Comparison of ENCODE assay signal across 8 mouse cellular contexts in the genomic region with DNA sequence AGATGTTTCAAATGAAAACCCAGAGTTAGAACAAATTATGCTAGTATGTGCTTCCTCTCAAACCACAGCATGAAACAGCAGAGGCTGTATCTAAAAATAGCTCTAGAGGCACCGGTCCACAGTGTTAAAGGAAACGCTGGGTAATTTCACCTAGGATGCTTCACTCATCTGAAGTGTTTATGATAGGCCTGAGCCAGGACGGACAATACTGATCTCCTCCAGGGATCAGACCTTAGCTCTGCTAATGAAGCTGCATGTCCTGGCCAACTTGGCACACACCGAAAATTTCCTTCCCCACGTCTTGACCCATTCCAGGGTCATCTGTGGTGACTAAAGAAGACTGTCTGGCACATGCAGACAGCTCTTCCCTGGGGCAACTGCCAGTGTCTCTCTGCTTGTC. TPM values are rescaled to one million over a fixed set of nuclear protein-coding genes. Genes with fewer than 3 reads are reported as not detected.
DNase-seq lines count a peak whose midpoint lies in the region; ATAC-seq lines count a peak whose summit lies in the region.

No protein-coding gene starts in this region.

- peak overlapping the region; percentile 29 for H3K4me2 ChIP-seq in heart, embryonic 14.5 days (ENCODE audit: low read length)
- no peak overlapping the region for H3K4me2 ChIP-seq in midbrain, embryonic 15.5 days
- H3K4me2 ChIP-seq in midbrain, embryonic 13.5 days (replicated peaks), result no peak overlapping the region

- H3K36me3 ChIP-seq in heart, embryonic 14.5 days (ENCODE audit: control insufficient read depth, insufficient read depth, low read length), result no peaks in the 10 kb centered on the region
- H3K36me3 ChIP-seq in midbrain, embryonic 15.5 days (replicated peaks), result no peaks in the 10 kb centered on the region
- H3K36me3 ChIP-seq in midbrain, embryonic 13.5 days, result no peaks in the 10 kb centered on the region

- H3K27ac ChIP-seq in heart, embryonic 14.5 days (replicated peaks in 1 of 2; ENCODE audit: control insufficient read depth in 1 of 2, insufficient read depth in 1 of 2, low read depth in 2 of 2, low read length in 2 of 2), result peak overlapping the region; percentile 47 to 80; a peak in 3 of 4 replicates
- H3K27ac ChIP-seq in midbrain, embryonic 15.5 days, result no peak overlapping the region
- no peak overlapping the region for H3K27ac ChIP-seq in midbrain, embryonic 13.5 days

- DNase-seq in frontal cortex, postnatal 36 days (ENCODE audit: low spot score in 2 of 2), result no peak
- peak; percentile 5 for DNase-seq in 416B (ENCODE audit: low read depth)
- DNase-seq in cerebellum, adult 8-10 months, result peak; percentile 19
- DNase-seq in natural killer cell, adult 2 months (ENCODE audit: low spot score in 2 of 2), result no peak

- H3K4me1 ChIP-seq in heart, embryonic 14.5 days (ENCODE audit: control insufficient read depth in 2 of 2, insufficient read depth in 2 of 2, low read length in 2 of 2), result peaks cover 3 to 4% of the 10 kb centered on the region in 2 experiments; a peak in 2 of 4 replicates
- no peaks in the 10 kb centered on the region for H3K4me1 ChIP-seq in midbrain, embryonic 15.5 days
- H3K4me1 ChIP-seq in midbrain, embryonic 13.5 days (replicated peaks), result no peaks in the 10 kb centered on the region

- H3K4me3 ChIP-seq in heart, embryonic 14.5 days (ENCODE audit: control insufficient read depth in 1 of 2, insufficient read depth in 1 of 2, low read depth in 1 of 2, low read length in 2 of 2), result no peak overlapping the region
- no peak overlapping the region for H3K4me3 ChIP-seq in midbrain, embryonic 15.5 days
- H3K4me3 ChIP-seq in midbrain, embryonic 13.5 days (replicated peaks), result no peak overlapping the region

- no peak overlapping the region for H3K9ac ChIP-seq in heart, embryonic 14.5 days (ENCODE audit: low read length)
- H3K9ac ChIP-seq in midbrain, embryonic 15.5 days, result no peak overlapping the region
- no peak overlapping the region for H3K9ac ChIP-seq in midbrain, embryonic 13.5 days (replicated peaks)

- WGBS in heart, embryonic 14.5 days, result 28% methylated on average over 5 of the region's 5 CpGs
- 84% methylated on average over 5 of the region's 5 CpGs for WGBS in midbrain, embryonic 15.5 days
- 70% methylated on average over 5 of the region's 5 CpGs for WGBS in midbrain, embryonic 13.5 days

- H3K27me3 ChIP-seq in heart, embryonic 14.5 days (ENCODE audit: control insufficient read depth, insufficient read depth, low read length), result no peaks in the 10 kb centered on the region
- H3K27me3 ChIP-seq in midbrain, embryonic 15.5 days (replicated peaks), result 0 out of 2 replicates have a peak, but pooled peaks cover 4% of the 10 kb centered on the region
- H3K27me3 ChIP-seq in midbrain, embryonic 13.5 days, result peaks cover 20% of the 10 kb centered on the region; the same call in 1 of the 2 replicates

- H3K9me3 ChIP-seq in heart, embryonic 14.5 days (ENCODE audit: control insufficient read depth, low read length), result no peaks in the 10 kb centered on the region
- H3K9me3 ChIP-seq in midbrain, embryonic 15.5 days, result no peaks in the 10 kb centered on the region
- H3K9me3 ChIP-seq in midbrain, embryonic 13.5 days, result no peaks in the 10 kb centered on the region

- peak; percentile 72 for ATAC-seq in frontal cortex, adult (ENCODE audit: low TSS enrichment)
- no peak for ATAC-seq in heart, embryonic 14.5 days (ENCODE audit: insufficient number of reproducible peaks, insufficient read depth, low FRiP score, low read depth)
- no peak for ATAC-seq in midbrain, embryonic 15.5 days (replicated peaks)
- ATAC-seq in midbrain, embryonic 13.5 days, result no peak

RNA-seq across cellular contexts. Expression of a gene that starts 29.4 kb away (rescaled TPM):
- polyA plus RNA-seq in heart, embryonic 14.5 days (2014; fragmentation: Nextera tagmentation; extraction: Ambion mirVana), result 20.5 and 22.0 TPM in 2 replicates
- polyA plus RNA-seq in midbrain, embryonic 15.5 days (2015; fragmentation: Nextera tagmentation; extraction: Ambion mirVana), result 89.3 and 101 TPM in 2 replicates
- polyA plus RNA-seq in midbrain, embryonic 13.5 days (2015; fragmentation: Nextera tagmentation; extraction: Ambion mirVana), result 69.3 and 89.6 TPM in 2 replicates

Comparison
In these comparisons a context has a peak if more than half of its experiments do, and no peak if none do; other contexts are left out.
1. DNase-seq: peak in 416B (single experiment) and cerebellum, adult 8-10 months (single experiment); none in frontal cortex, postnatal 36 days (0 of 2) and natural killer cell, adult 2 months (0 of 2).
2. H3K27ac ChIP-seq: peak in heart, embryonic 14.5 days (2 of 2); none in midbrain, embryonic 15.5 days (single experiment) and midbrain, embryonic 13.5 days (single experiment).